Mouse (Mus musculus): ENCODE measurements around the gene Lrrc27. TPM values are rescaled to one million over a fixed set of nuclear protein-coding genes. Genes with fewer than 3 reads are reported as not detected.
A peak's percentile ranks its signal among the peaks of the same experiment; 100 is the strongest.

Gene Lrrc27
- polyA plus RNA-seq, 1 experiment from 2014 or later, result 5.1 TPM

DNA sequence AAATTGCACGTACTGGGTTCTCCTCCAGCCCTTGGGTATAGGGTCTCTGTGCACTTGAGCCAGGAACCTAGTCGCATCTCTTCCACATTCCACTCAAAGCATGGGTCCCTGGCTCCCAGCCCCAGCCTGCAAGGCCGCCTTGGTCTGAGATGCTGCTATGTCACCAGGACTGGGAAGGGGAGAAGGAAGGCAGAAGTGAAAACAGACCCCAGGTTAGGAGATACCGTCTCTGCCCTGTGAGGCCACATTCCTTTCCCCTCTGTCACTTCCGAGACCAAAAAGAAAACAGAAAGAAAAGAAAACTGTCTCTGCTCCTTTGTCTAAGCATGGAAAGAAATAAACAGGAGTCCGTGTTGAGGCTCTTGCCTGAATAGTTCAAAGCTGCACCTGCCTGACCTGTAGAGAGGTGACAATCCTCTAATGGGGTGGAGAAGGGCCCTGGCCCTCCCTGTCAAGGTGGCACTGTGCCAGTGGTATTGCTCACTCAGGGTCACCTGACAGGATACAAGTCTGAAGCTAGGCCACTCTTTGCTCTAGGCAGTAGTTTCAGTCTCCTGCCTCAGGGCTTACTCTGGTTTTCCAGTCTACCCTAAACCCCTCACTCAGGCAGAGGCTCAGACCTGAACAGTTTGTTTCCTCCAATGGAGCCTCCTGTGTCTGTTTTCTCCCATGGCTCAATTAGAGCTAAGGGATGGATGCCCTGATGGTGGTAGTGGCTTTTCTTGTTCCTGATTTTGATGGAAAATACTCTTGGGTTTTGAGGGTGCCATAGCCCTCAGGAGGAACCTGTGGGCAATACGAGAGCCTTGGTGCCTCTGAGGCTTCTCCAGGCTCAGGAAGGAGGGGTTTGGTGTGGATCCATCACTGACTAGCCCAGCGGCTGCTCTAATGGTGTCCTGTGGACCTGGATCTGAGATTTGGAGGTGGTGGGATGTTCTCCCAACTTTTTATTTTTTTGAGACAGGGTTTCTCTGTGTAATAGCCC, 54.4 kb downstream of the Lrrc27 start:
- no peak for ATAC-seq (ENCODE audit: low FRiP score)
- Histone ChIP-seq H3K4me1 (no peaks in the 10 kb centered on the region), H3K27me3 (no peaks in the 10 kb centered on the region), H3K9me3 (no peaks in the 10 kb centered on the region), H3K27ac (0 out of 2 replicates have a peak overlapping the region, but pooled peaks have one; percentile 20), H3K4me2 (no peak overlapping the region), H3K4me3 (replicated peaks) (no peak overlapping the region), H3K36me3 (replicated peaks) (no peaks in the 10 kb centered on the region), H3K9ac (no peak overlapping the region)
- 72% methylated on average over 8 of the region's 8 CpGs for WGBS

- Histone ChIP-seq H3K27me3 (no peaks in the 10 kb centered on the region), H3K9ac (no peak overlapping the region), H3K36me3 (replicated peaks) (no peaks in the 10 kb centered on the region), H3K27ac (no peak overlapping the region), H3K4me3 (replicated peaks) (no peak overlapping the region), H3K9me3 (no peaks in the 10 kb centered on the region), H3K4me1 (no peaks in the 10 kb centered on the region), H3K4me2 (no peak overlapping the region)
- WGBS, result 97% methylated on average over 1 of the region's 1 CpGs
- ATAC-seq (ENCODE audit: low FRiP score), result no peak
Measured at GRCm38 (mm10) chr7:139270738-139271137, 58.0 kb downstream of the Lrrc27 start.

GRCm38 (mm10) chr7:139271871-139272270, 59.1 kb downstream of the Lrrc27 start:
- Histone ChIP-seq H3K36me3 (replicated peaks) (no peaks in the 10 kb centered on the region), H3K27me3 (no peaks in the 10 kb centered on the region), H3K4me3 (replicated peaks) (no peak overlapping the region), H3K4me1 (no peaks in the 10 kb centered on the region), H3K9me3 (no peaks in the 10 kb centered on the region), H3K9ac (no peak overlapping the region), H3K4me2 (no peak overlapping the region), H3K27ac (no peak overlapping the region)
- 88% methylated on average over 5 of the region's 5 CpGs for WGBS
- ATAC-seq (ENCODE audit: low FRiP score), result no peak

DNA sequence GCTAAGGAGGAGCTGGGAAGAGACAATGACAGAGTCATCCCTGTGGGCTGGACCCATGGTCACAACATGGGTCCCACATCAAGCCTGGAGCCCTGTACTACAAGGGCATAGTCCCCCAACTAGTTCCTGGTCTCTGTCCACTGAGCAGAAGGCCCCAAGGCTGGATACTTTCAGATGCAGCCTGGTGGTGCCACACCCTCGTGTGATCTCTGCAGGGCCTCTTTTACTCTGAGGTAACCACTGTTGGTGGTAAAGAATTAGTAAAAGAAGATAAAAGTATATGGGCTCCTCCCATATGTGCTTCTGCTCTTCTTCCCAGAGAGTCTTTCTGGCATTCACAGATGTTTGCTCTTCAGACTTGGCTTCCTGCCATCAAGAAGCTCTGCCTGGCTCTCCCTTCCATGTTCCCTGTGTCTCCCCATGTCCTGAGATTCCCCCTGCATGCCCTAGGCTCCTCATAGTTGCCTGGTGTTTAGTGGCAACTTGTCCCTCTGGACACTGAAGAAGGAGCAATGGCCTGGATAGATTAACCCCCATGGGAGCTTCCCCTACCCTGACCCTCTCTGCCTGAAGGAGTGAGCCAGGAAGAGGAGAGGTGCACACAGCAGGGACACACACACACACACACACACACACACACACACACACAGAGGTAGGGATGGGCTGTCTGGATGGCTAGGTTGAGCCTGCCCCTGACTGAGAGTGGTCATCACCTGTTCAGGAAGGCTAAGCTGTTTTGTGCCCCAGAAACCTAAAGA, 60.0 kb downstream of the Lrrc27 start:
- H3K4me3 ChIP-seq (replicated peaks), result no peak overlapping the region
- ATAC-seq (ENCODE audit: low FRiP score), result no peak
- no peaks in the 10 kb centered on the region for H3K27me3 ChIP-seq
- no peaks in the 10 kb centered on the region for H3K9me3 ChIP-seq
- H3K27ac ChIP-seq, result no peak overlapping the region
- H3K4me2 ChIP-seq, result no peak overlapping the region
- no peaks in the 10 kb centered on the region for H3K4me1 ChIP-seq
- WGBS, result 53% methylated on average over 1 of the region's 1 CpGs
- no peak overlapping the region for H3K9ac ChIP-seq
- H3K36me3 ChIP-seq (replicated peaks), result no peaks in the 10 kb centered on the region

GRCm38 (mm10) chr7:139273397-139273719, 60.6 kb downstream of the Lrrc27 start:
- H3K9me3 ChIP-seq, result no peaks in the 10 kb centered on the region
- WGBS, result 82% methylated on average over 2 of the region's 2 CpGs
- H3K36me3 ChIP-seq (replicated peaks), result no peaks in the 10 kb centered on the region
- H3K4me2 ChIP-seq, result no peak overlapping the region
- no peak overlapping the region for H3K27ac ChIP-seq
- no peak for ATAC-seq (ENCODE audit: low FRiP score)
- H3K9ac ChIP-seq, result no peak overlapping the region
- no peak overlapping the region for H3K4me3 ChIP-seq (replicated peaks)
- H3K27me3 ChIP-seq, result no peaks in the 10 kb centered on the region
- no peaks in the 10 kb centered on the region for H3K4me1 ChIP-seq

DNA sequence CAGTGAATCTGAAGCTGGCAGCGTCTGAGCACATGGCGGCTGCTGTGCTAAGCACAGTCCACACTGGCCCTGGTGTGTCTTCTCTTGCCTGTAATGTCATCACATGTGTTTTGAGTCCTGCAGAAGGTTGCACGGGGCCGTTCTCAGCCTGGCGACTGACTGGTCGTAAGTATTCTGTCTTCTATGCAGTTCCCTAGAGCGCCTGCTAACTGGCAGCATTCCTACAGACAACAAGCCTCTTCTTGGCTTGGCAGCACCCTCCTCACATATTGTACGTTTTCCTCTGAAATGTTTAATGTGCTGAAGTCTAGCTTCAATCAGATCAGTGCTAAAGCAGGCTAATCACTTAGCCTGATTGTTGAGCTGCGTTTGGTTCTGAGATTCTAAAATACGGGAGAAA, 62.8 kb downstream of the Lrrc27 start:
- ATAC-seq (ENCODE audit: low FRiP score), result no peak
- WGBS, result 73% methylated on average over 10 of the region's 10 CpGs

DNA sequence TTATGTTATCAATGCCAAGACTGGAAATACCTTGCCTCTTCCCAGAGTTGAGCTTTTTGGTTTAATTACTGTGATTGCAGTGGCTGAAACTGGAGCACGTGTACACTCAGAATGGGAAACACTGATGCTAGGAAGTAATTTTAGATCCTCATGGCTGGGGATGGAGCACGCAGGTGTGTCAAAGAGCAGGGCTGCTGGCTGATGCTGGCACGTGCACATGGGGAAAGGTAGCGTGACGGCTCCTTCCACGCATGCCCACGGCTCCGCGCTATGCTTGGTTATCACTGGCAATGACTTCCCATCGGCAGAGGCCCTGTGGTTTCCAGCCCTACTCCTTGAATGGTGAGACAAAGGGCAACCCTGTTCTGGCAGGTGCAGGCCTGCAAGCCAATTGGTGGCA, 63.4 kb downstream of the Lrrc27 start:
- Histone ChIP-seq H3K9me3 (no peaks in the 10 kb centered on the region), H3K9ac (no peak overlapping the region), H3K27me3 (no peaks in the 10 kb centered on the region), H3K4me3 (replicated peaks) (no peak overlapping the region), H3K36me3 (replicated peaks) (no peaks in the 10 kb centered on the region), H3K27ac (no peak overlapping the region), H3K4me1 (peaks cover 14% of the 10 kb centered on the region; the same call in 1 of the 2 replicates), H3K4me2 (no peak overlapping the region)
- 84% methylated on average over 10 of the region's 10 CpGs for WGBS
- no peak for ATAC-seq (ENCODE audit: low FRiP score)

More for the DNA sequence above, 62.8 kb downstream of the Lrrc27 start:
- Histone ChIP-seq H3K27ac (no peak overlapping the region), H3K4me3 (replicated peaks) (no peak overlapping the region), H3K36me3 (replicated peaks) (no peaks in the 10 kb centered on the region), H3K4me2 (no peak overlapping the region), H3K27me3 (no peaks in the 10 kb centered on the region), H3K9ac (no peak overlapping the region), H3K9me3 (no peaks in the 10 kb centered on the region), H3K4me1 (peaks cover 8% of the 10 kb centered on the region; the same call in 1 of the 2 replicates)

DNA sequence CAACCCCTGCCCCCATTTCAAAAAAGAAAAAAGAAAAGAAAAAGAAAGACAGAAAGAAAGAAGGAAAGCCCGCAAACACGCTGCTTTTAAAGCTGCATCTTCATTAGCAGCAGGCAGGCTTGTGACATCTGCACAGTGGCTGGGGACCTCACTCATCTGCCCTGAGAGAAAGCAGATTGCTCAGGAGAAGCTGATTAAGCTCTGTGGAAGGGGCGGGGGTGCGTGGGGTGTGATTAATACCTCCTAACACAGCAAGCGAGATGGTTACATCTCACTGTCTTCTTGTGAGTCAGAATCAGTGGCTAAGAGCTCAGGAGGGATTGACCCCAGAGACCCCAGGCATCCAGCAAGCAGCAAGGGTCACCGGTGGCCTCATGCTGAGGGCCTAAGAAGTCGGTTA, 64.7 kb downstream of the Lrrc27 start:
- Histone ChIP-seq H3K27ac (no peak overlapping the region), H3K4me3 (replicated peaks) (no peak overlapping the region), H3K27me3 (no peaks in the 10 kb centered on the region), H3K36me3 (replicated peaks) (no peaks in the 10 kb centered on the region), H3K9me3 (no peaks in the 10 kb centered on the region), H3K9ac (no peak overlapping the region), H3K4me2 (no peak overlapping the region), H3K4me1 (peaks cover 17% of the 10 kb centered on the region; the same call in 1 of the 2 replicates)
- 77% methylated on average over 7 of the region's 7 CpGs for WGBS
- no peak for ATAC-seq (ENCODE audit: low FRiP score)

DNA sequence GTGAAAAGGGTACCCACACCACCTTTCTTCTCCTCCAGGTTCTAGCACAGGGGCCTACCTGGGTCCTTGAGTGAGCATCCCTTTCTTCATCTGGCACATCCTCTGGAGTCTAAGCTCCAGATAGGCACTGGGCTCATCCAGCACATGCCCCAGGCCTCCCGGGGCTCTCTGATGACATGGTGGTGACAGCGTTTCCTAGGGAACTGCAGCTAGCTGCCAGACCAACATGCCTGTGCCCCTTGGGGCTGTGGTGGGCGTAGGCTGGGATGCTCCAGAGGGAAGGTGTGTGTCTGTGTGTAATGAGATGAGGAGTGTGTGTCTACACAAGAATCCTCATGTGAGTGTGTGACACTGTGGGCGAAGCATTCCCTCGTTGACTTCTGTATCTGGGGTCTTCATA, 66.8 kb downstream of the Lrrc27 start:
- H3K4me1 ChIP-seq, result peaks cover 17% of the 10 kb centered on the region; the same call in 1 of the 2 replicates
- no peak overlapping the region for H3K9ac ChIP-seq
- H3K4me2 ChIP-seq, result no peak overlapping the region
- ATAC-seq (ENCODE audit: low FRiP score), result no peak
- 77% methylated on average over 5 of the region's 5 CpGs for WGBS
- H3K4me3 ChIP-seq (replicated peaks), result no peak overlapping the region
- H3K27ac ChIP-seq, result no peak overlapping the region
- H3K9me3 ChIP-seq, result no peaks in the 10 kb centered on the region
- no peaks in the 10 kb centered on the region for H3K27me3 ChIP-seq
- H3K36me3 ChIP-seq (replicated peaks), result no peaks in the 10 kb centered on the region

DNA sequence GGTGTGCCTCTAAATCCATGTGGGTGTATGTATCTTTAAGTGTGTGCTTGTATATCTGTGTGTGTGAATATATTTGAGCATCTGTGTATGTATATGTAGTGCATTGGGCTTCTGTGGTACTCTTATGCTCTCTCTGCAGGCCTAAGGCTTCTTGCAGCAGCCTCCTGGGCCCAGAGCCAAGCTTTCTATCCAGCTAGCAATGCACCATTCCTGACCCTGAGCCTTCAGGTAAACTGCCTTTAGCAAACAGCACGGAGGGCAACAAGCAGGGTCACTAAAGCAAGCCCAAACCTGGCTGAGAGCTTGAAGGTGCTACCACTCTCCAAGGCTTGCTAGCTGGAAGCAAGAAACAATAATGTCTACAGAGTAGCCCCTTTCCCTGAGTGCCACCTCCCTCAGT, 67.3 kb downstream of the Lrrc27 start:
- WGBS, result 85% methylated on average over 1 of the region's 1 CpGs
- Histone ChIP-seq H3K4me1 (peaks cover 17% of the 10 kb centered on the region; the same call in 1 of the 2 replicates), H3K36me3 (replicated peaks) (no peaks in the 10 kb centered on the region), H3K4me2 (no peak overlapping the region), H3K9ac (no peak overlapping the region), H3K27me3 (no peaks in the 10 kb centered on the region), H3K4me3 (replicated peaks) (no peak overlapping the region), H3K27ac (0 out of 2 replicates have a peak overlapping the region, but pooled peaks have one; percentile 13), H3K9me3 (no peaks in the 10 kb centered on the region)
- no peak for ATAC-seq (ENCODE audit: low FRiP score)

GRCm38 (mm10) chr7:139281195-139281594, 68.4 kb downstream of the Lrrc27 start:
- H3K36me3 ChIP-seq (replicated peaks), result no peaks in the 10 kb centered on the region
- no peak overlapping the region for H3K9ac ChIP-seq
- no peak overlapping the region for H3K27ac ChIP-seq
- H3K4me3 ChIP-seq (replicated peaks), result no peak overlapping the region
- no peak overlapping the region for H3K4me2 ChIP-seq
- 51% methylated on average over 2 of the region's 2 CpGs for WGBS
- no peak for ATAC-seq (ENCODE audit: low FRiP score)
- H3K27me3 ChIP-seq, result no peaks in the 10 kb centered on the region
- H3K9me3 ChIP-seq, result no peaks in the 10 kb centered on the region
- H3K4me1 ChIP-seq, result peaks cover 17% of the 10 kb centered on the region; the same call in 1 of the 2 replicates

GRCm38 (mm10) chr7:139282037-139282436, 69.2 kb downstream of the Lrrc27 start:
- 74% methylated on average over 3 of the region's 3 CpGs for WGBS
- no peak overlapping the region for H3K9ac ChIP-seq
- H3K4me3 ChIP-seq (replicated peaks), result no peak overlapping the region
- H3K27ac ChIP-seq, result no peak overlapping the region
- H3K9me3 ChIP-seq, result no peaks in the 10 kb centered on the region
- no peaks in the 10 kb centered on the region for H3K27me3 ChIP-seq
- no peaks in the 10 kb centered on the region for H3K36me3 ChIP-seq (replicated peaks)
- no peak for ATAC-seq (ENCODE audit: low FRiP score)
- peaks cover 17% of the 10 kb centered on the region; the same call in 1 of the 2 replicates for H3K4me1 ChIP-seq
- H3K4me2 ChIP-seq, result no peak overlapping the region
